Mouse (Mus musculus): ENCODE measurements around the gene Kndc1. TPM values are rescaled to one million over a fixed set of nuclear protein-coding genes. Genes with fewer than 3 reads are reported as not detected.

Gene Kndc1
- polyA plus RNA-seq (2017; shearing (Covaris generic)) = not detected

DNA sequence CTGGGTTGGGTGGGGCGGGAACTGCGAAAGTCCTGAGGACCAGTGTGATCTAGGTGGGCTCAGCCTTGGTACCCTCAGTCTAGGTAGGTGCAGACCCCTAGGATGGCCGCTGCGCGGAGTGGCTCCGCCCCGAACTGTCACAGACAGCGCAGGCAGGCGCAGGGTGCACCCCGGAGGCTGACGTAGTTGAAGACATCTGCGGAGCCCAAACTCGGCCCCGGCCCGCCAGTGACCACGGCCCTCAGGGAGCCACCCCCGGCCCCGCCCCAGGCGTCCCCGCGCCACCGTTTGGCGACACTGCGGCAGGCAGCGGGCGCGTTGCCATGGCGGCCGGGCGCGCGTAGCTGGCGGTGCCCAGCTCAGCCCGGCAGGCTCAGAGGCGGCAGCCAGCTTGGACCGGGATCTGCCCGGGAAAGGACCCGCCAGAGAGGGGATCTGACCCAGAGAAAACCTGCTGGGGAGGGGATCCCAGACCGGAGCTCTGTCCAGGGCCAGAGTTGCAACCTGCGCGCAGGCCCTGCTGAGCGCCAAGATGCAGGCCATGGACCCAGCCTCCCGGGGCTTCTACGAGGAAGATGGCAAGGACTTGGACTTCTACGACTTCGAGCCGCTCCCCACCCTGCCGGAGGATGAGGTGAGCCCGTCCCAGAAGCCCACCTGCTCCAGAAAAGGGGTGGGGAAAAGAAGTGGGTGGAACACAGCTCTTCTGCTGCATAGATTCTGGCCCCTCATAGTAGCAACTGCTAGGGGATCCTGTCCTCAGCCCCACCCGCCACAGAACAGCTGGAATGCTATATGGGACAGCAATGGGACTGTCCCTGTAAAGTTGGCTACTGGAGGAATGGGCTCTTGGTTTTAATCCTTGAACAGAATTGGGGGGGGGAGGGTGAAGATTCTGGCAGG, at the start of gene Kndc1:
TSS of gene Kndc1 (plus strand) at position 42 of the 903 bp plus-strand sequence.

DNA sequence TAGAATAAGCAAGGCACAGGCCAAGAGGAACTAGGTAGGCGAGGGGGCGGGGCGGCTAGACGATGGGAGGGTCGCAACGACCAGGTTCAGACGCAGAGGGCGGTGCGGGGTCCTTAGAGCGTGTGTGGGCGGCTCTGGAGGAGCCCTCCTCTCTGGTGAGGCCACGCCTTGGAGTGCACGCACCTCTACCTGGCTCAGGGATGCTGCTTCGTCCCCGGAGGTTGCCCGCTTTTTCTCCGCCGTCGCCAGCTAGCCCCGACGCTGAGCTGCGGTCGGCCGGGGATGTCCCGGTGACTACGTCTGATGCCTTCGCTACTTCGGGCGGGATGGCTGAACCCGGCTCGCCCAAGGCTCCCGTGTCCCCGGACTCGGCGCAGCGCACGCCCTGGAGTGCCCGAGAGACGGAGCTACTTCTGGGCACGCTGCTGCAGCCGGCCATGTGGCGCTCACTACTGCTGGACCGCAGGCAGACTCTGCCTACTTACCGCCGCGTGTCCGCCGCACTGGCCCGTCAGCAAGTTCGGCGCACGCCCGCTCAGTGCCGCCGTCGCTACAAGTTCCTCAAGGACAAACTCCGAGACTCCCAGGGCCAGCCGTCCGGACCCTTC, 49.3 kb downstream of the Kndc1 start, which contains the start of gene Utf1:
TSS of gene Utf1 (plus strand) at position 116 of the 608 bp plus-strand sequence.

GRCm38 (mm10) chr7:139978278-139978892, 83.9 kb downstream of the Kndc1 start, which contains the start of gene 6430531B16Rik:
Gene 6430531B16Rik (minus strand): TSS chr7:139978755.

Other genes with a start within 250 kb of the Kndc1 start
- not detected for gene Cfap46, start 210.9 kb upstream of the Kndc1 start, polyA plus RNA-seq (2017; shearing (Covaris generic))
- not detected for gene Adgra1, start 60.5 kb upstream of the Kndc1 start, polyA plus RNA-seq (2017; shearing (Covaris generic))
- 0.37 TPM for gene Utf1, start 49.1 kb downstream of the Kndc1 start, polyA plus RNA-seq (2017; shearing (Covaris generic))
- not detected for gene 6430531B16Rik, start 84.1 kb downstream of the Kndc1 start, polyA plus RNA-seq (2017; shearing (Covaris generic))
- 0.21 TPM for gene Adam8, start 97.9 kb downstream of the Kndc1 start, polyA plus RNA-seq (2017; shearing (Covaris generic))
- 42.6 TPM for gene Zfp511, start 141.7 kb downstream of the Kndc1 start, polyA plus RNA-seq (2017; shearing (Covaris generic))
- gene Tubgcp2, start 142.0 kb downstream of the Kndc1 start, polyA plus RNA-seq (2017; shearing (Covaris generic)) = 29.9 TPM
- not detected for gene Msx3, start 154.4 kb downstream of the Kndc1 start, polyA plus RNA-seq (2017; shearing (Covaris generic))
- gene Caly, start 187.9 kb downstream of the Kndc1 start, polyA plus RNA-seq (2017; shearing (Covaris generic)) = not detected
- not detected for gene Prap1, start 198.7 kb downstream of the Kndc1 start, polyA plus RNA-seq (2017; shearing (Covaris generic))
- gene Fuom, start 207.7 kb downstream of the Kndc1 start, polyA plus RNA-seq (2017; shearing (Covaris generic)) = 2.6 TPM
- 6.3 TPM for gene Paox, start 221.1 kb downstream of the Kndc1 start, polyA plus RNA-seq (2017; shearing (Covaris generic))
- gene Echs1, start 221.8 kb downstream of the Kndc1 start, polyA plus RNA-seq (2017; shearing (Covaris generic)) = 32.1 TPM
- gene Mtg1, start 242.9 kb downstream of the Kndc1 start, polyA plus RNA-seq (2017; shearing (Covaris generic)) = 20.7 TPM